Mouse (Mus musculus): ENCODE data around the gene Thumpd1.
"Not testable (repeated sequence)": the region's sequence is repeated elsewhere in the genome, so short reads cannot be mapped to it uniquely, and the experiment has no call there.

Gene Thumpd1

GRCm38 (mm10) chr7:119720253-119720946, at the start of gene Thumpd1:
Gene Thumpd1, minus strand, starts transcription at chr7:119720798.
- DNase-seq: peak; percentile 98

- no peak for DNase-seq
These were observed 49.3 kb upstream of the Thumpd1 start for GRCm38 (mm10) chr7:119769895-119770294.

- no peak for DNase-seq
These were observed 46.4 kb upstream of the Thumpd1 start for GRCm38 (mm10) chr7:119766996-119767395.

- no peak for DNase-seq
These were observed 43.8 kb upstream of the Thumpd1 start for GRCm38 (mm10) chr7:119764377-119764776.

- DNase-seq: no peak
These were observed 41.6 kb upstream of the Thumpd1 start for GRCm38 (mm10) chr7:119762166-119762697.

GRCm38 (mm10) chr7:119760527-119760951, 39.9 kb upstream of the Thumpd1 start, which contains the start of gene Acsm3:
Gene Acsm3, plus strand, starts transcription at chr7:119760923.
- DNase-seq: no peak

GRCm38 (mm10) chr7:119753696-119754095, 33.1 kb upstream of the Thumpd1 start:
- no peak for DNase-seq

- DNase-seq: no peak
These were observed 29.3 kb upstream of the Thumpd1 start for GRCm38 (mm10) chr7:119749942-119750341.

- DNase-seq: no peak
These were observed 28.2 kb upstream of the Thumpd1 start for GRCm38 (mm10) chr7:119748761-119749160.

GRCm38 (mm10) chr7:119745869-119746268, 25.3 kb upstream of the Thumpd1 start:
- no peak for DNase-seq

GRCm38 (mm10) chr7:119744321-119744720, 23.7 kb upstream of the Thumpd1 start:
- no peak for DNase-seq

GRCm38 (mm10) chr7:119739798-119740468, 19.3 kb upstream of the Thumpd1 start:
- not testable (repeated sequence) for DNase-seq

- no peak for DNase-seq
These were observed 18.3 kb upstream of the Thumpd1 start for GRCm38 (mm10) chr7:119738877-119739276.

- not testable (repeated sequence) for DNase-seq
These were observed 10.7 kb upstream of the Thumpd1 start for GRCm38 (mm10) chr7:119731262-119731661.

GRCm38 (mm10) chr7:119727621-119728020, 7.0 kb upstream of the Thumpd1 start:
- DNase-seq: no peak

- peak; percentile 28 for DNase-seq
These were observed 331 bp upstream of the Thumpd1 start for GRCm38 (mm10) chr7:119720947-119721310.

GRCm38 (mm10) chr7:119714111-119714510, 6.5 kb downstream of the Thumpd1 start:
- DNase-seq: no peak

GRCm38 (mm10) chr7:119694926-119695325, 25.7 kb downstream of the Thumpd1 start:
- no peak for DNase-seq

GRCm38 (mm10) chr7:119692302-119692701, 28.3 kb downstream of the Thumpd1 start:
- DNase-seq: no peak

- no peak for DNase-seq
These were observed 30.9 kb downstream of the Thumpd1 start, which contains the start of gene Acsm4 for GRCm38 (mm10) chr7:119689726-119690125. Gene Acsm4, plus strand, starts transcription at chr7:119690026.

- no peak for DNase-seq
These were observed 37.9 kb downstream of the Thumpd1 start for GRCm38 (mm10) chr7:119682699-119683098.

- DNase-seq: no peak
These were observed 40.5 kb downstream of the Thumpd1 start for GRCm38 (mm10) chr7:119680107-119680506.

- peak; percentile 30 for DNase-seq
These were observed 47.1 kb downstream of the Thumpd1 start for GRCm38 (mm10) chr7:119673465-119673864.

GRCm38 (mm10) chr7:119670925-119671324, 49.7 kb downstream of the Thumpd1 start:
- peak; percentile 19 for DNase-seq
